Mouse (Mus musculus) spleen, adult 2 months (tissue): ENCODE measurements around the gene Bdnf. TPM values are rescaled to one million over a fixed set of nuclear protein-coding genes. Genes with fewer than 3 reads are reported as not detected.

Experiments
- DNase-seq, 2 experiments: peaks; one replicate each; pipeline versions ENCODE4 v3.0.0 to v3.0.0-alpha.2; 2012 to 2021; ENCODE audit warnings: low spot score in 2 of 2, low read depth in 1 of 2
- H3K27ac ChIP-seq: fragments of 200-500 bp; 2 replicates; pipeline ENCODE4 v1.5.1; 2012; ENCODE audit warnings: low read length, inconsistent platforms; ENCODE audit not compliant: insufficient read depth
- H3K27me3 ChIP-seq: fragments of 200-500 bp; 2 replicates; pipeline ENCODE4 v1.6.1; 2012; ENCODE audit warnings: mild to moderate bottlenecking, moderate library complexity, low read length, inconsistent platforms; ENCODE audit not compliant: control insufficient read depth, insufficient read depth
- H3K36me3 ChIP-seq: fragments of 200-500 bp; 2 replicates; pipeline ENCODE4 v1.6.1; 2012; ENCODE audit warnings: mild to moderate bottlenecking, low read length, inconsistent platforms; ENCODE audit not compliant: control insufficient read depth, insufficient read depth
- H3K4me1 ChIP-seq: fragments of 200-500 bp; 2 replicates; pipeline ENCODE4 v1.6.1; 2011; ENCODE audit warnings: inconsistent platforms; ENCODE audit not compliant: control insufficient read depth, insufficient read depth, insufficient read length
- H3K4me3 ChIP-seq: fragments of 200-500 bp; 2 replicates; pipeline ENCODE4 v1.5.1; 2011; ENCODE audit warnings: mild to moderate bottlenecking, inconsistent platforms; ENCODE audit not compliant: insufficient read depth, insufficient read length; ENCODE audit errors: extremely low read depth
- CTCF ChIP-seq: fragments of 200-500 bp; IDR thresholded peaks from 2 replicates; pipeline ENCODE4 v1.5.1; 2011; ENCODE audit warnings: mild to moderate bottlenecking, inconsistent platforms; ENCODE audit not compliant: insufficient read depth, insufficient read length, insufficient replicate concordance; ENCODE audit errors: extremely low read depth
- POLR2A ChIP-seq: fragments of 200-500 bp; IDR thresholded peaks from 2 replicates; pipeline ENCODE4 v1.6.1; 2011; ENCODE audit warnings: low read depth, low read length, inconsistent platforms
- WGBS: fragments of 180-500 bp; shearing (Covaris S2); methylation state at CpG from one replicate; pipeline ENCODE4 v1.1.7; 2018; 5-methylcytosine and 5-hydroxymethylcytosine counted together
- polyA plus RNA-seq: library from polyadenylated mRNA; depleted of rRNA; stranded (reverse); fragments of >200 nt; gene quantifications from 2 replicates; pipeline ENCODE4 v1.2.3, GENCODE M21; 2012

Bdnf gene
- polyA plus RNA-seq, 1 experiment, result 0.01 TPM

GRCm38 (mm10) chr2:109692266-109693177 is 18.0 kb downstream of the Bdnf start:
- H3K4me3 ChIP-seq, result no peak overlapping the region
- no peaks in the 10 kb centered on the region for H3K36me3 ChIP-seq
- TF ChIP-seq CTCF, result no peak
- TF ChIP-seq POLR2A, result no peak
- H3K27me3 ChIP-seq, result peaks cover 7% of the 10 kb centered on the region
- DNase-seq, result no peak
- 9% methylated on average over 34 of the region's 34 CpGs for WGBS
- no peak overlapping the region for H3K27ac ChIP-seq
- H3K4me1 ChIP-seq, result no peaks in the 10 kb centered on the region

GRCm38 (mm10) chr2:109693178-109694115 is 18.9 kb downstream of the Bdnf start:
- H3K27ac ChIP-seq, result no peak overlapping the region
- TF ChIP-seq POLR2A (no peak), CTCF (no peak)
- H3K36me3 ChIP-seq, result no peaks in the 10 kb centered on the region
- WGBS, result 5% methylated on average over 67 of the region's 67 CpGs
- no peaks in the 10 kb centered on the region for H3K4me1 ChIP-seq
- H3K4me3 ChIP-seq, result no peak overlapping the region
- peaks cover 7% of the 10 kb centered on the region for H3K27me3 ChIP-seq
- no peak for DNase-seq

DNA sequence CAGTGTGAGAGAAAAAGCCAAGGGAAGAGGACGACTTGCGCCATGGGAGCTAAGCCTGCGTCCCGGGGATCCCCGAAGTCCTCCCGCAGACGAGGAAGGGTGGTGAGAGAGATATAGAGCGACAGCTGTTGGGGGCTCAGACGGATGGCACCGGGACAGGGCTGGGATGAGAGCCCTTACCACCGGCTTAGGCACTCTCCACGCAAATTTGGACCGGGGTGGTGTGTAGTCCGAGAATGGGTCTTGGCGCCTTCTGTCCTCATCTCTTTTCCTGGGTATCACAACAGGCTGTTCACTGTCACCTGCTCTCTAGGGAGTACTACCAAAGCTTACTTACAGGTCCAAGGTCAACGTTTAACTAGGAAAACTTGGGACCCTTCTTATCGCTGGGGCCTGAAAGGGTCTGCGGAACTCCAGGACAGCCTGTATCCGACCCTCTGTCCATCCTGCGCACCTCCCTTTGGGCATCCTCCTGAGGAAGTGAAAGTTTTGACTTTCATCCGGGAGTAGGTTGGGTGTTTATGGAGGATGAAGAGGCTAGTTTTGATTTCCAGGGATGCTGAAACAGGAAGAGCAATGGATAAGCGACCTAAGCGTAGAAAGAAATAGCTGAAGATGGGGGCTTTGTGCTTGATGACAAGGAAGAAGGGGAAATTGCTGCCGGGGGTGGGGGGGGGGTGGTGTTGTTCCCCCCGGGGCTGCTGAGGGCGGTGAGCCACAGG is 19.8 kb downstream of the Bdnf start:
- WGBS, result 6% methylated on average over 25 of the region's 26 CpGs
- Histone ChIP-seq H3K36me3 (no peaks in the 10 kb centered on the region), H3K4me3 (no peak overlapping the region), H3K27ac (no peak overlapping the region), H3K27me3 (peaks cover 7% of the 10 kb centered on the region), H3K4me1 (no peaks in the 10 kb centered on the region)
- no peak for TF ChIP-seq CTCF
- TF ChIP-seq POLR2A, result no peak
- no peak for DNase-seq

DNA sequence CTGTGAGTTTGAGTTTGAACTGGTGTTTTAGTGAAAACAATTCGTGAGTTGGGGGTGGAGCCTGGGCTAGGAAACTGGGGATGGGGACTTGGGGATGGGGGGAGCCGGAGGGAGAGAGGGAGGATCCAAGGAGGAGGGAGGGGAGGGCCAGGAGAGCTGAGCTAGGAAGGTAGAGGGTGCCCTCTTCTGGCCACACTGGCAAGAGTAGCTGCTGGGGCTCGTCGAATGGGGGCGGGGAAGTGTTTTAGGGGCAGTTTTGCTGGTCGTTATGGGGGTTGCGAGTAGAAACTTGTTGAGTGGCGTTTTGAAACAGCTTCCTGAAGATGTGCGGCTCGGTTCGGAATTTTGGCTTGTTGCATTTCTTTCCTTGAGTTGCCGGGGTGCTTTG is 20.3 kb downstream of the Bdnf start:
- H3K27me3 ChIP-seq, result peaks cover 7% of the 10 kb centered on the region
- no peak for TF ChIP-seq POLR2A
- TF ChIP-seq CTCF, result no peak
- no peak overlapping the region for H3K27ac ChIP-seq
- no peaks in the 10 kb centered on the region for H3K36me3 ChIP-seq
- H3K4me1 ChIP-seq, result no peaks in the 10 kb centered on the region
- no peak for DNase-seq
- WGBS, result 3% methylated on average over 12 of the region's 12 CpGs
- H3K4me3 ChIP-seq, result no peak overlapping the region

GRCm38 (mm10) chr2:109697151-109697550 is 22.7 kb downstream of the Bdnf start:
- DNase-seq, result no peak
- no peak overlapping the region for H3K27ac ChIP-seq
- peaks cover 7% of the 10 kb centered on the region for H3K27me3 ChIP-seq
- no peaks in the 10 kb centered on the region for H3K36me3 ChIP-seq
- H3K4me3 ChIP-seq, result no peak overlapping the region
- WGBS, result 13% methylated on average over 4 of the region's 4 CpGs
- no peak for TF ChIP-seq CTCF
- no peak for TF ChIP-seq POLR2A
- no peaks in the 10 kb centered on the region for H3K4me1 ChIP-seq

DNA sequence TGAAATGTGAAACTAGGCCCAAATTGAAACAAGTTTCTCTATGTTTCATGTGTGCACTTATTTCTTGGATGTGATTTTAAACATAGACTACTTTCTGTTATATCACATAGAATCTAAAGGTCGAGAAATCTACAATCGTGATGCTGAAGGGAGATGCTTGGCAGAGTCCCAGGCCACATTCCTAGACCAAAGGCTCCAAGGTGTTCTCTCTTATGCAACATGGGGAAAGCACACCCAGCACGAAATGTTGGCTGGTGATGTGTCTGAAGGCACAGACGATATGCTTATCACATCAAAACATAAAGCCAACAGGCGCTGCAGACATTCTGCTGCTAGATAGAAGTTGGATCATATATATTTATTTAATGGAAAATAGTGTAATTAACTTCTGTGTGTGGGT is 25.8 kb downstream of the Bdnf start:
- Histone ChIP-seq H3K4me1 (no peaks in the 10 kb centered on the region), H3K4me3 (no peak overlapping the region), H3K36me3 (no peaks in the 10 kb centered on the region), H3K27me3 (no peaks in the 10 kb centered on the region), H3K27ac (no peak overlapping the region)
- TF ChIP-seq CTCF (no peak), POLR2A (no peak)
- 76% methylated on average over 5 of the region's 5 CpGs for WGBS
- no peak for DNase-seq
